ENCODE assay signal across 11 mouse cellular contexts in the genomic region with DNA sequence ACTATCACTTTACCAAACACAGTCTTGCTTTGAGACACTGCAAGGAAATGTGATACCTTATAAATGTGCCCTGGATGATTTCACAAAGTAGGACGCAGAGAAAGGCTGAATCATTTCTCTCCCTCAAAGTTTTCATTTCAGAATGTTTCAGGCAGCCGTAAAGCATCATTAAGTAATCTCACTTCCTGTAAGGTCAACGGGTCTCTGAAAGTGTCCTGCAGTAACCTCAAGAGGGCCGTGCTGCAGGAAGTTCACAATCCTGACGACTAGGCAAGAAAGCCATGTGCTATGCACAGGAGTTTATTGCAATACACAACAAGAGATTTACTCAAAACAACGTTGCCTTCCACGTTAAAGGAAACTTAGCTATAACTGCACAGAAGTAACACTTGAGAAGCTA. TPM values are rescaled to one million over a fixed set of nuclear protein-coding genes. Genes with fewer than 3 reads are reported as not detected.
DNase-seq lines count a peak whose midpoint lies in the region; TF ChIP-seq lines count a peak whose summit lies in the region.
"Had no signal": no experiment of that assay in that cellular context is flagged by ENCODE, and none has a peak within 500 bp of the region (broad histone marks: within the 10 kb centered on the region; RNA-seq: fewer than 3 reads in every experiment).

No protein-coding gene starts in this region.

- TF ChIP-seq POLR2A in CH12.LX (IDR thresholded peaks at IDR 0.05; ENCODE audit: low read depth, low read length) = 0 out of 2 replicates have a peak, but pooled peaks have one; percentile 25

- no peak for TF ChIP-seq RAD21 in CH12.LX (IDR thresholded peaks at IDR 0.05; ENCODE audit: low read depth, low read length)

- TF ChIP-seq EP300 in CH12.LX (IDR thresholded peaks at IDR 0.05; ENCODE audit: low read length) = peak; percentile 74

- peak; percentile 28 to 32 for DNase-seq in heart, adult 9 months (ENCODE audit: low spot score in 2 of 2)
- no peak for DNase-seq in heart, embryonic 10.5 days (ENCODE audit: low spot score)
- DNase-seq in CH12.LX (ENCODE audit: extremely low read depth) = peak; percentile 56
- peak; percentile 9 for DNase-seq in kidney, adult 18-20 months
- no peak for DNase-seq in gastrocnemius, adult 18-20 months (ENCODE audit: low spot score)
- no peak for DNase-seq in frontal cortex, postnatal 25 days (ENCODE audit: low spot score in 2 of 2)
- no peak for DNase-seq in cerebellum, postnatal 4 days (ENCODE audit: low spot score in 2 of 2)
- DNase-seq: liver, embryonic 13.5 days had no signal

- in situ Hi-C loops in CH12.LX (cut with MboI; ENCODE audit: low pct_ligation_motif_present, low pct_unique_long_range_greater_than_20kb, low sequenced_read_pairs) = loop anchor here (5.0 kb wide), 1 partner anchor 147 kb away; no protein-coding TSS in a partner anchor

- H3K4me1 ChIP-seq in heart, embryonic 10.5 days = no peaks in the 10 kb centered on the region
- H3K4me1 ChIP-seq in CH12.LX (ENCODE audit: control insufficient read depth in 1 of 2, insufficient read depth in 2 of 2) = no peaks in the 10 kb centered on the region; a peak in 1 of 4 replicates
- H3K4me1 ChIP-seq in megakaryocyte, embryonic 14.5 days = peaks cover 17% of the 10 kb centered on the region
- H3K4me1 ChIP-seq: embryonic facial prominence, embryonic 15.5 days; stomach, embryonic 15.5 days had no signal

- H3K79me2 ChIP-seq in CH12.LX (replicated peaks; ENCODE audit: control insufficient read depth, extremely low read depth, insufficient read depth, poor library complexity, severe bottlenecking) = no peaks in the 10 kb centered on the region; the same call in 1 of the 2 replicates

- H3K4me2 ChIP-seq in CH12.LX (ENCODE audit: insufficient read depth, low read depth, poor library complexity, severe bottlenecking) = peak overlapping the region; percentile 29; the same call in 1 of the 2 replicates
- H3K4me2 ChIP-seq: embryonic facial prominence, embryonic 15.5 days; liver, embryonic 13.5 days; stomach, embryonic 15.5 days had no signal

- no peaks in the 10 kb centered on the region for H3K9me3 ChIP-seq in heart, embryonic 10.5 days
- no peaks in the 10 kb centered on the region for H3K9me3 ChIP-seq in CH12.LX (replicated peaks; ENCODE audit: low read length)
- no peaks in the 10 kb centered on the region for H3K9me3 ChIP-seq in megakaryocyte, embryonic 14.5 days
- H3K9me3 ChIP-seq: embryonic facial prominence, embryonic 15.5 days; liver, embryonic 13.5 days; stomach, embryonic 15.5 days had no signal

- dilution Hi-C loops in CH12.LX (cut with MboI; ENCODE audit: extremely low pct_ligation_motif_present, extremely low pct_unique_long_range_greater_than_20kb, low sequenced_read_pairs) = no loop called here

- H3K36me3 ChIP-seq in heart, embryonic 10.5 days = no peaks in the 10 kb centered on the region
- no peaks in the 10 kb centered on the region for H3K36me3 ChIP-seq in CH12.LX (replicated peaks in 1 of 2; ENCODE audit: control insufficient read depth in 1 of 2, insufficient read depth in 1 of 2, low read length in 1 of 2)
- no peaks in the 10 kb centered on the region for H3K36me3 ChIP-seq in megakaryocyte, embryonic 14.5 days (replicated peaks; ENCODE audit: low read length)
- H3K36me3 ChIP-seq: embryonic facial prominence, embryonic 15.5 days; liver, embryonic 13.5 days; stomach, embryonic 15.5 days had no signal

- no peak overlapping the region for H3K27ac ChIP-seq in heart, embryonic 10.5 days
- no peak overlapping the region for H3K27ac ChIP-seq in CH12.LX (ENCODE audit: insufficient read depth, low read depth)
- H3K27ac ChIP-seq: embryonic facial prominence, embryonic 15.5 days; liver, embryonic 13.5 days; stomach, embryonic 15.5 days had no signal

- H3K9ac ChIP-seq in CH12.LX (ENCODE audit: insufficient read depth, low read depth) = no peak overlapping the region; the same call in 1 of the 2 replicates
- H3K9ac ChIP-seq: embryonic facial prominence, embryonic 15.5 days; liver, embryonic 13.5 days; stomach, embryonic 15.5 days had no signal

- TF ChIP-seq CTCF in CH12.LX (conservative IDR thresholded peaks at IDR 0.05 in 1 of 2, IDR thresholded peaks at IDR 0.05 in 1 of 2; ENCODE audit: low read depth in 2 of 2, low read length in 2 of 2) = no peak

- H3K4me3 ChIP-seq in heart, embryonic 10.5 days = no peak overlapping the region
- no peak overlapping the region for H3K4me3 ChIP-seq in CH12.LX (replicated peaks in 1 of 3; ENCODE audit: low read depth in 2 of 3, low read length in 2 of 3, poor library complexity in 1 of 3)
- H3K4me3 ChIP-seq in megakaryocyte, embryonic 14.5 days (replicated peaks) = peak overlapping the region; percentile 71
- H3K4me3 ChIP-seq: embryonic facial prominence, embryonic 15.5 days; liver, embryonic 13.5 days; stomach, embryonic 15.5 days had no signal

- H3K27me3 ChIP-seq in heart, embryonic 10.5 days (ENCODE audit: insufficient read depth, poor library complexity, severe bottlenecking) = no peaks in the 10 kb centered on the region
- no peaks in the 10 kb centered on the region for H3K27me3 ChIP-seq in CH12.LX (replicated peaks)
- H3K27me3 ChIP-seq in megakaryocyte, embryonic 14.5 days (replicated peaks) = no peaks in the 10 kb centered on the region
- H3K27me3 ChIP-seq: embryonic facial prominence, embryonic 15.5 days; liver, embryonic 13.5 days; stomach, embryonic 15.5 days had no signal

- WGBS in heart, embryonic 10.5 days = 54% methylated on average over 7 of the region's 7 CpGs

TF ChIP-seq in CH12.LX, 34 proteins besides CTCF, POLR2A, EP300 and RAD21:
- TF ChIP-seq ELF1 (IDR thresholded peaks at IDR 0.05; ENCODE audit: low read depth, low read length) (peak; percentile 33; the same call in 1 of the 2 replicates), MYC (IDR thresholded peaks at IDR 0.05; ENCODE audit: low read depth, low read length) (0 out of 2 replicates have a peak, but pooled peaks have one; percentile 61), MAFK (IDR thresholded peaks at IDR 0.05; ENCODE audit: insufficient replicate concordance, low read length) (0 out of 2 replicates have a peak, but pooled peaks have one; percentile 32), ZC3H11A (IDR thresholded peaks at IDR 0.05; ENCODE audit: low read depth, low read length) (no peak), MAX (IDR thresholded peaks at IDR 0.05; ENCODE audit: low read length) (peak; percentile 51; the same call in 1 of the 2 replicates), BHLHE40 (IDR thresholded peaks at IDR 0.05; ENCODE audit: low read depth, low read length) (0 out of 2 replicates have a peak, but pooled peaks have one; percentile 17), ETS1 (conservative IDR thresholded peaks at IDR 0.05; ENCODE audit: low read depth, low read length) (peak; percentile 45), IRF4 (IDR thresholded peaks at IDR 0.05; ENCODE audit: low read depth, low read length) (peak; percentile 80), NRF1 (IDR thresholded peaks at IDR 0.05; ENCODE audit: low read depth, low read length) (no peak), JUND (conservative IDR thresholded peaks at IDR 0.05; ENCODE audit: low read depth, low read length) (peak; percentile 63; the same call in 1 of the 2 replicates)

RNA-seq across cellular contexts. Expression of a gene that starts 20.4 kb away (rescaled TPM):
- 16.0 and 23.9 TPM in 2 replicates for polyA plus RNA-seq in heart, embryonic 10.5 days (2016; fragmentation: Nextera tagmentation; extraction: Ambion mirVana)
- total RNA-seq in CH12.LX (2012; rRNA removed) (10.0 and 13.1 TPM in 2 replicates), CH12.LX (2014; rRNA removed) (26.8 and 29.9 TPM in 2 replicates)
- 25.9 TPM in 2 replicates for polyA plus RNA-seq in CH12.LX (2012; ENCODE audit: insufficient read length, low read depth)
- 0.75 TPM in 1 of 2 replicates, not detected in the other for polyA plus RNA-seq in megakaryocyte, embryonic 14.5 days (2012; ENCODE audit: insufficient read depth, low replicate concordance)
- total RNA-seq in gastrocnemius, adult 18-20 months (2021) = 10 to 100 TPM; 17.6 to 17.9 TPM

Comparison
In these comparisons a context has a peak if more than half of its experiments do, and no peak if none do; other contexts are left out.
1. DNase-seq: peak in heart, adult 9 months (2 of 2), CH12.LX (single experiment) and kidney, adult 18-20 months (single experiment); none in heart, embryonic 10.5 days (single experiment), gastrocnemius, adult 18-20 months (single experiment), frontal cortex, postnatal 25 days (0 of 2) and cerebellum, postnatal 4 days (0 of 2).